Mouse (Mus musculus): ENCODE results near the gene Ctnna3.
"Not testable (repeated sequence)": the region's sequence is repeated elsewhere in the genome, so short reads cannot be mapped to it uniquely, and the experiment has no call there.

The Ctnna3 gene

GRCm38 (mm10) chr10:64197584-64197983 lies 767.7 kb downstream of the Ctnna3 start:
- DNase-seq (ENCODE audit: low spot score): no peak

DNA sequence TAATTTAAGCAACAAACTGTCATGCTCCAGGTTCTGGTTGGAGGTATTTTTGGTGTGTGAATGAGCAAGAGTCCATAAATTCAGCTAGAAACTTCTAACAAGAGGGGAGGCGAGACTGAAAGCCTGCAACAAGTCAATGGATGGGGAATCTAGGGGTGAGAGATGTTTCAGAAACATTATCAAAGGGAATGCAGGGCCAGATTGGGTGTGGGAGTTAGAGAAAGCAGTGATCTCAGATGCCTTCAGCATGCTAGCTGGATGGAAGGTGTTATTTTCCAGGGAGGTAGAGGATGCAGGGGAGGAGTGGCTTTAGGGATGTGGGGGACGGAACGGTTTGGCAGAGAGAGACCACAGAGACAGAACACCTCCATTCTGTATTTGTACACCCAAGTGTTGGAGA lies 785.7 kb downstream of the Ctnna3 start:
- no peak for DNase-seq (ENCODE audit: low spot score)

GRCm38 (mm10) chr10:64223023-64223422 lies 793.1 kb downstream of the Ctnna3 start:
- DNase-seq (ENCODE audit: low spot score): no peak

- DNase-seq (ENCODE audit: low spot score): no peak
Observed at GRCm38 (mm10) chr10:64224007-64224406, 794.1 kb downstream of the Ctnna3 start.

DNA sequence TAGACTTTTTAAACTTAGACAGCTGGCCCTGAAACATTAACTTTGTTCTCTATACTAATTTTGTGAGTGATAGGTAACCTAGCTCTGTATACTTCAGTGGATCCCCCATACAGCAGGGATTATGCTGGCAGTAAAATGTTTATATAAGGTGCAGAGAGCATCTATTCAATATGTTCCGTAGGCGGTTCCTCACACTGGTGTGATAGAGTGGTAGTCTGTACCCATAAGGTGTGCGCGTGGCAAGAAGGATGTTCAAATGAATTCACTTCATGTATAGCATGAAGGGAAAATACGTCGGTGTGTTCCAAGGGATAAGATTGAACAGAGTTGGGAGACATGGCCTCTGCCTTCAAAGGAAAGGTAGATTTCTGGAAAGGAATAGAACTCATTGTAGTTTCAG lies 794.5 kb downstream of the Ctnna3 start:
- no peak for DNase-seq (ENCODE audit: low spot score)

- not testable (repeated sequence) for DNase-seq (ENCODE audit: low spot score)
Observed at GRCm38 (mm10) chr10:64225826-64226225, 795.9 kb downstream of the Ctnna3 start.

DNA sequence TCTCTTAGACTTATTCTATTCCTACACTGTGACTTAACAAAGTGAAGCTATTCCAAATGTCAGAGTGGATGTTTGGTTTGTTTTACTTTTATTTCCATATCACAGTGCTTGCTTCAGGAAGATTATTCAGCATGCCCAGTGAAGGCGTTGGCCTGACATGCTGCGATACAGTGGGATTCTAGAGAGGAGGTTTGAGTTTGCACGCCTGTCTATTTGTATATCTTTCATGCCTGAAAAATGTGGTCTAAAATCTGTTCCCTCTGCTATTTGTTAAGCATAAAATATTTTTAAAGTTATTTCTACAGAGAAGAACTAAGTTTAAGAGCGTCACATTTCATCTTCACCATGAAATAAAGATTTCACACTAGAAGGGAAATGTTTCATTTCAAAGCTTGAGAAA lies 813.5 kb downstream of the Ctnna3 start:
- DNase-seq (ENCODE audit: low spot score): no peak

DNA sequence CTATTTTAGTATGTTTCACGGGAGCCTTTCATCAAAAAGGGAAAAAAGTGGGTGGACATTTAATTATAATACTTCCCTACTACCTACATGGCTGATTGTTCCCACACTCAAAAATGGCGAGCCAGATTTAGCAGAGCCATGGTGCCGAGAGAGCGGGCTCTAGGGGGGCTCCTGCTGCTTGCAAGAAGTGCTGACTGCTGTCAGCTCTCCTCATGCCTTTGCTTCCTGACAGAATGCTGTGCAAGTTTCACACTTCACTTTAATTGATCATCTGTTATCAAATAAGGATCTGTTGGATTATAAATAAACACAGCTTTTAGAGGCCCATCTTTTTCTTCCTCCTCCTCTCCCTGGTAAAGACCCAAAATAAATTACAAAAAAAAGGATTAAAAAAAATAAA lies 838.3 kb downstream of the Ctnna3 start:
- DNase-seq (ENCODE audit: low spot score): no peak

- DNase-seq (ENCODE audit: low spot score): peak; percentile 11
Observed at GRCm38 (mm10) chr10:64275143-64275542, 845.2 kb downstream of the Ctnna3 start.

DNA sequence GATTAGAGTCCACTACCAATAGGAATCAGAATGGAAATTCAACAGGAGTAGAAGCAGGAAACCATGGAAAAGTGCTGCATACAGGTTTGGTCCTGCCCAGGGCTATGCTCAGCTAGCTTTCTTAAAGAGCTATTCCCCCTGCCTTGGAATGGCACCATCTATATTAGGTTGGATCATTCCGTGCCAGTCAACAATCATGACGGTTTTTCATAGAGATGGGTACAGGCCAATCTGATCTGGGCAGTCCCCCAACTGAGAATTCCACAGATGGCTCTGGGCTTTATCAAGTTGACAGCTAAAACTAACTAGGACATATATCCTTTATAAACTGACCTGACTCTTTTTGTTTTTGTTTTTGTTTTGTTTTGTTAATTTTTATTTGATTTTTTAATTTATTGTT lies 848.9 kb downstream of the Ctnna3 start:
- DNase-seq (ENCODE audit: low spot score): no peak

DNA sequence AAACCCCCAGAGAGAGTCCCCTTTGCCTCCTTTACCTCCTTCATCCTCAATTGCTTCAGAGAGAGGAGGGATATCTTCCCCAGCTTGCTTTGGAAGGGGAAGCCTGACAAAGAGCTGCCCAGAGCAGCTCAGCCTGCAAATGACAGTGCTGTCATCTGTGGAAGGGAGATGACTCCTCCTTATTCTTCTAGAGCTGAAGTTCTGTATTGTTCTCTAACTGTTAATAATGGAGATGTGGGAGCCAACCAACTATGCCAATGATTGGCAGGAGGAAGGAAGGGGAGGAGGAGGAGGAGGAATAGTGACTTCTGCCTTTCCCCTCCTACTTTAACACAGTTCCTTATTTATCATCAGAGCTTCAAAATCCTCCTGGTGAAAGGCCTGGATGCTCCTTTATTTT lies 875.9 kb downstream of the Ctnna3 start:
- no peak for DNase-seq (ENCODE audit: low spot score)

DNA sequence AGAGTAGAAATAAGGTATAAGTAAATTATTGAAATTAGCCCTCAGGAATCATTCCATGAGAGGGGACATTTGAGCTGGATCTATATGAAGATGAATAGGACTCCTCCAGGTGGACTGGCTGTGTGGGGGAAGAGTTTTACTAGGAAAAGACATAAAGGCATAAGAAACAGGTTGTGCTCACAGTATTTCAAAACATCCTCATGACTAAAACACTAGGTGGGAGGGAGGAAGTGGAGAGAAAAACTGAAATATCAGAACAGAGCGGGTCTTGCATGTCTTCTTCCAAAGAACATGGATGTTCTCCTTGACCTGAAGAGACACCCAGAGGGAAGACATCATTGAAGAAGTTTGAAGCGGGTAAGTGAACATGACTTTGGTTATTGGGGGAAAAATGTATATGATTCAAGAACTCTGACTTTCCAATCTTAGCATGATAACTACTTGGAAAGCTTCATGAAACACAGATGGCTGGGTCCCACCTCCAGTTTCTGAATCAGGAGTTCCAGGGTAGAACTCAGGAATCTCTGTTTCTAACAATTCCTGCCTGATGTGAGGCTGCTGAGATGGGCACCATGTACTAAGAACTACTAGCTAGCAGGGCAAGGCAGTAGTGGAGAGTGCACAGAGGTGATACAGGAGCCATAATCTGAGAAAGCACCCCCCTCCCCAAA lies 881.9 kb downstream of the Ctnna3 start:
- no peak for DNase-seq (ENCODE audit: low spot score)

- DNase-seq (ENCODE audit: low spot score): no peak
Observed at GRCm38 (mm10) chr10:64320332-64320731, 890.4 kb downstream of the Ctnna3 start.

DNA sequence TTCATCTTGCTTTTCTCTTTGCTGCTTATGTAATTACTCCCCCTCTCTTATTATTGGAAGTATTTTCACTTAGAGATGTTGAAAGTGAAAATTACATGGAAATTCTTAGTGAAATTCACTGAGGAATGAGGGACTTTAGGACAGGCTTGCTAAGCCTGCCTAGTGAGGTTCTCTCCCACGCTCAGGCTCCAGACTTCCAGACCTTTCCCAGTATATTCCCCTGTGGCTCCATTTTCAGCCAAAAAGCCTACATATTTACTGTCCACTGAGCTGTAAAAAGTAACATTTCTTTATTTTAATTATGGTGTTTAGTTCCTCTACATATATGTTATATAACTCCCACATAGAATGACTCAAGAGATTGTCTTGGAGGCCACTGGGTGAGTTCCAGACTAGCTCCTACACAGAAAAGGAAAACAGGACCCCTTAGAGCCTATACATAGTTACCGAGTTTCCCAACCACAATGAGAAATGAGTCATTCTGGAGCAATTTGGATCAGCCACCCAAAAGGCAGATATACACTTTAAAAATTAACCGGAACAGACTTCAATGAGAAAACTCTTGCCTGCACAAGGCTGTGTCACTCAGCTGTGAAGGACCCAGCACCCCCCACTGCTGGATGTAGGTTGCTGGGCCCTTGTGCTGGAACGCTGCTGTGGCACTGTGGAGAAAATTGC lies 912.9 kb downstream of the Ctnna3 start:
- DNase-seq (ENCODE audit: low spot score): no peak

GRCm38 (mm10) chr10:64373288-64373687 lies 943.4 kb downstream of the Ctnna3 start:
- no peak for DNase-seq (ENCODE audit: low spot score)

DNA sequence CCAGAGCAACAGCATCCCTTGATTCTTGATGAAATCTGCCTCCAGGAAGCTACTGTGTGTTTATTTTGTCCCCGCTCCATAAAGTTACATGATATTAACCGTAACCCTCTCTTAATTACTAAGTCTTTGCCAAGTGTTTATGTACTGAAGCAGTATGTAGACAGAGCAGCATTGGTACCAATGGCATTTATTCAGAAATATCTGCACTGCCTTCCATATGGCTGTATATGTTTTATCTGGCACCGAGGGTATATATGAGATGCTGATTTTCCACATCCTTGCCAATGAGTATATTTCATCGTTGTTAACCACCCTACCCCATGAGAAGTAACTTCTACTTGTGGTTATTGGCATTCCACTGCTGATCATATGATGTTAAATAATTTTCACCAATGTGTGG lies 947.9 kb downstream of the Ctnna3 start:
- DNase-seq (ENCODE audit: low spot score): no peak

DNA sequence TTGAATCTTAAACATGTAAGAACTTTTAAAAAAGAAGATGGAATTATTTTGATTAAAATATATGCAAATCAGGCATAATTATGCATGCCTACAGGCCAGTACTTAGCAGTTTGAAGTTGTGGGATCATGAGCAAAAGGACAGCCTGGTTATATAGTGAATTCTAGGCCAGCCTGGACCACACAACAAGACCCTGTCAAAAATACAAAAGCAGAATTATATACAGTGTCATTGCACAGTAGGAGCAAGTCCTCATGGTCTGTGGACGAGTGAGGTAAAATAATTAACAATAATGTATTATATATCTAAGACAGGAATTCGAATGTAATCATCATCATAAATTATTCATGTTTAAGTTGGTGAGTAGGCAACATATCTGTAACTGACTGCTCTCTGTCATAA lies 966.7 kb downstream of the Ctnna3 start:
- DNase-seq (ENCODE audit: low spot score): peak; percentile 4

DNA sequence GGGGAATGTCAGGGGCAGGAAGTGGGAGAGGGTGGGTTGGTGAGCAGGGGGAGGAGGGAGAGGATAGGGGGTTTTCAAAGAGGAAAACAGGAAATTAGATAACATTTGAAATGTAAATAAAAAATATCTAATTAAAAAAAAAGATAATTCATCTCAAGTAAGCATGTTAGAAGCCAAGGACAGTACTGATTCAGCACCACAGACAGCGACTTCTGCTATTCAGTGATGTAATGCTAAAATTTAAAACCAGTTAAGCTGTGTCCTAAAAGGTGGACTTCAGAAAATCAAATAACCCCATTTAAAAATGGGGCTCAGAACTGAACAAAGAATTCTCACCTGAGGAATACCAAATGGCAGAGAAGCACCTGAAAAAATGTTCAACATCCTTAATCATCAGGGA lies 988.5 kb downstream of the Ctnna3 start:
- DNase-seq (ENCODE audit: low spot score): peak; percentile 48

GRCm38 (mm10) chr10:64438736-64439135 lies 1008.8 kb downstream of the Ctnna3 start:
- DNase-seq (ENCODE audit: low spot score): no peak

DNA sequence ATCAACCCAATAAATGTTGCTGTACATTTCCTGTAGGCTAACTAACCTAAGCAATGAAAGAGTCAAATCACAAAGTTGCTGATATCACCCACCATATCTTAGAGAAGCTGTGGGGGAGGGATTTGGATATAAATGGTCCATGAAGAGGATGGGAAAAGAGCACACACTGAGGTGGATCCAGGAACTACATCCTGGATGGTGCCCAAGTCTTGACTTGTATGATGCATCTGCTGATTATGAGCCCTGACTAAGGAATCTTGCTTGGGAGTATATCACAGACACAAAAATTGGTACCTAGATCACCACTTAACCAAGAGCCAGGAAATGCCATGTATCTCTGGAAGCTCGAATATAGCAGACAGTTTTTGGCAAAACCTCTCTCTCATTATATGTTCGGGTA lies 1018.7 kb downstream of the Ctnna3 start:
- DNase-seq (ENCODE audit: low spot score): no peak

GRCm38 (mm10) chr10:64483281-64483680 lies 1053.4 kb downstream of the Ctnna3 start:
- DNase-seq (ENCODE audit: low spot score): no peak

GRCm38 (mm10) chr10:64489471-64489870 lies 1059.6 kb downstream of the Ctnna3 start:
- no peak for DNase-seq (ENCODE audit: low spot score)

DNA sequence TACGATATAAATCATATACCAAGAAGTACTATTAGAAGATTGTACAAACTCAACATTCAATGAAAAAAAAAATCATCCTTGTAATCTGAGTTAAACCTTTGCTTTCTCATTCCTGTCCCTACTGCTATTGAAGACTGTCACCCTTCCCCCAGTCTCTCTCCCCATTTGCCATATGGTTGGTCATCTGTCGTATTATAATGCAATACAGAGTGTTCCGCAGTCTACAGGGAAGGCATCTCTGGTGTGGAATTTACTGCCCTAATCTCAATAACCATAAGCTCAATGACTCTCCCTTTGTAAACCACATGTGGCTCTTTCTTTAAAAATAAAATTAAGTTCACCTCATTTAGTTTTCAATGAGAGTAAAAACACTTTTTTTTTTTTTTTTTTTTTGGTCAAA lies 1113.7 kb downstream of the Ctnna3 start:
- DNase-seq (ENCODE audit: low spot score): peak; percentile 3

GRCm38 (mm10) chr10:64544389-64544788 lies 1114.5 kb downstream of the Ctnna3 start:
- DNase-seq (ENCODE audit: low spot score): no peak

All from retina, embryonic 14.5 days (tissue).